ENCODE assay signal across 9 mouse cellular contexts in genomic region chr12:8811441-8811871, GRCm38 (mm10). TPM values are rescaled to one million over a fixed set of nuclear protein-coding genes. Genes with fewer than 3 reads are reported as not detected.
DNase-seq lines count a peak whose midpoint lies in the region; TF ChIP-seq lines count a peak whose summit lies in the region.
"Had no signal": no experiment of that assay in that cellular context is flagged by ENCODE, and none has a peak within 500 bp of the region (broad histone marks: within the 10 kb centered on the region; RNA-seq: fewer than 3 reads in every experiment).

No protein-coding gene starts in this region.

- no peak overlapping the region for H3K4me3 ChIP-seq in left cerebral cortex, adult 2 months
- H3K4me3 ChIP-seq: heart, embryonic 15.5 days had no signal

- intact Hi-C loops in left cerebral cortex, adult 2 months (cut with DNase I): no loop called here
- intact Hi-C loops in left cerebral cortex, postnatal 36 days (cut with DNase I): no loop called here

- no peak; the same call in 1 of the 2 replicates for TF ChIP-seq CTCF in left cerebral cortex, adult 2 months (IDR thresholded peaks at IDR 0.05)

- no peak overlapping the region for H3K27ac ChIP-seq in left cerebral cortex, adult 2 months
- H3K27ac ChIP-seq: heart, embryonic 15.5 days had no signal

- peak; percentile 12 for DNase-seq in retina, postnatal 1 day
- no peak for DNase-seq in retina, embryonic 14.5 days (ENCODE audit: low spot score)
- DNase-seq in kidney, adult 11 months: peak; percentile 92
- DNase-seq in lung, adult 18-20 months: peak; percentile 84 to 89
- DNase-seq in frontal cortex, postnatal 10 days (ENCODE audit: low spot score in 2 of 2): no peak
- DNase-seq in left cerebral cortex, adult 2 months (ENCODE audit: extremely low spot score in 1 of 2, low spot score in 2 of 2): no peak
- DNase-seq in c-Kit-positive CD71-positive TER-119-positive erythroid progenitor cells, embryonic 14.5 days (ENCODE audit: low spot score): no peak
- no peak for DNase-seq in left cerebral cortex, postnatal 36 days (ENCODE audit: low spot score in 2 of 2)

RNA-seq across cellular contexts. Expression of gene Sdc1, which starts 40.3 kb away (rescaled TPM):
- 1 to 10 TPM; 1.5 to 1.7 TPM for total RNA-seq in left cerebral cortex, adult 2 months (2021)
- total RNA-seq in left cerebral cortex, postnatal 36 days (2021): 1 to 10 TPM; 1.4 to 1.6 TPM

Comparison
In these comparisons a context has a peak if more than half of its experiments do, and no peak if none do; other contexts are left out.
1. DNase-seq: peak in retina, postnatal 1 day (single experiment), kidney, adult 11 months (single experiment) and lung, adult 18-20 months (2 of 2); none in retina, embryonic 14.5 days (single experiment), frontal cortex, postnatal 10 days (0 of 2), left cerebral cortex, adult 2 months (0 of 2), c-Kit-positive CD71-positive TER-119-positive erythroid progenitor cells, embryonic 14.5 days (single experiment) and left cerebral cortex, postnatal 36 days (0 of 2).